Mouse (Mus musculus) adrenal gland, postnatal 14 days (tissue): ENCODE data around the gene Phf3. TPM values are rescaled to one million over a fixed set of nuclear protein-coding genes. Genes with fewer than 3 reads are reported as not detected.
"Not testable (repeated sequence)": the region's sequence is repeated elsewhere in the genome, so short reads cannot be mapped to it uniquely, and the experiment has no call there.

Source experiments
- DNase-seq: peaks from one replicate; pipeline ENCODE4 v3.0.0; 2021; ENCODE audit warnings: mixed read lengths
- total RNA-seq: library from RNA; stranded (reverse); gene quantifications from 2 replicates; pipeline ENCODE4 v1.2.3, GENCODE M21; 2021

Gene Phf3
- total RNA-seq, 1 experiment from 2014 or later, result 85.4 TPM

DNA sequence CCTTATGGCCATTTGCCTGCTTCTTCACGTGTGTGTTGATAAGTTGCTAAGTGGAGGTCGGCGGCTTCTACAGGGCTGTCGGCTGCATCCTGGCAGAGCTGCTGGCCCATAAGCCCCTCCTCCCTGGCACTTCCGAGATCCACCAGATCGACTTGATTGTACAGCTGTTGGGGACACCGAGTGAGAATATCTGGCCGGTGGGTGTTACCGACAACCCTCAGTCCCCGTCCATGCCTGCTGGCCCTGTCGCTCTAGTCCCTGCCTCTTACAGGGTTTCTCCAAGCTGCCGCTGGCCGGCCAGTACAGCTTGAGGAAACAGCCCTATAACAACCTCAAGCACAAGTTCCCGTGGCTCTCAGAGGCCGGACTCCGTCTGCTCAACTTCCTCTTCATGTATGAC lies 103.1 kb downstream of the Phf3 start:
- DNase-seq, result not testable (repeated sequence)

- no peak for DNase-seq
Measured at GRCm38 (mm10) chr1:30756794-30757193, 116.9 kb downstream of the Phf3 start.

DNA sequence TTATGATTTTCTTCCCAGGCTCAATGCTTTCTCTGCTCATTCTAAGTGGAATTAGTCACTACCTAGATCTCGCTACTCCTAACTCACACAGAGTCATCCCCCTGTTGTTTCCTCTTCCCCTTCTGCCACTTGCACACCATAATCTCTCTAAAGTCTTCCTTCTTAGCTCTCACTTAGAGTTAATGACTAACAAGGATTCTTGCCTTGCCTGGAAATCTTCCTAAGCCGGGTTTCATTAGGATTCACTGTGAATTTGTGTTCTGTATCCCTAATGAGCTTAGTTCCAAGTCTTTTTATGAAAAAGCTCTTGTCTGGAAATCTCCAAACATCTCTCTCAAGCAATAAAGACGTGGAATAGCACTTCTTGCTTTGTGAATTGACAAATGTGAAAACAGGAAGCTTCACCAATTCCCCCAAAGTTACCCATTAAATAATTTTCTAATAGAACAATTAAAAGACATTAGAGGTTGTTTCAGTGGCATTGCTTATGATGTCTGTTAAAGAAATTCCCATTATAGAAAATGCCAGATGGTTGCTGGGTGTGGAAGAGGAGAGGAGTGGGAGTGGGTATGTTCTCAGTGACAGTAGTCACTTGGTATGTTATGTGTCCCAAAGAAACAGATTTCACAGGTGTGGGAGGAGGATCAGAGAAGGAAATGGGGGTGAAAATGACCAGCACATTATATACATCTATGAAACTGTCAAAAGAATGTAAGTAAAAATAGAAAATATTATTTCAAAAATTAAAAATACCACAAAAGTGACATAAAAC lies 118.1 kb downstream of the Phf3 start:
- DNase-seq, result no peak

Other genes starting within 250 kb of the Phf3 start
- gene AC153137.1, start 104.0 kb upstream of the Phf3 start, total RNA-seq, result not detected in 2 replicates